Mouse (Mus musculus) cortical plate, adult 2 months (tissue): Measurements from ENCODE around the gene Ldlrap1. TPM values are rescaled to one million over a fixed set of nuclear protein-coding genes. Genes with fewer than 3 reads are reported as not detected.

Experiments used
- H3K27ac ChIP-seq: fragments of 200-500 bp; 2 replicates; pipeline ENCODE4 v1.5.1; 2012; ENCODE audit warnings: low read length, control low read depth, inconsistent platforms; ENCODE audit not compliant: insufficient read depth
- H3K4me1 ChIP-seq: fragments of 200-500 bp; 2 replicates; pipeline ENCODE4 v1.6.1; 2011; ENCODE audit warnings: low read length; ENCODE audit not compliant: control insufficient read depth, insufficient read depth
- H3K4me3 ChIP-seq: fragments of 200-500 bp; 2 replicates; pipeline ENCODE4 v1.5.1; 2011; ENCODE audit warnings: mild to moderate bottlenecking, low read length, control low read depth; ENCODE audit not compliant: insufficient read depth
- CTCF ChIP-seq: fragments of 200-500 bp; IDR thresholded peaks from 2 replicates; pipeline ENCODE4 v1.5.1; 2011; ENCODE audit warnings: mild to moderate bottlenecking, control low read depth, low read length; ENCODE audit not compliant: insufficient read depth; ENCODE audit errors: extremely low read depth
- POLR2A ChIP-seq: fragments of 200-500 bp; IDR thresholded peaks from 2 replicates; pipeline ENCODE4 v1.6.1; 2011; ENCODE audit warnings: mild to moderate bottlenecking, low read length, control low read depth; ENCODE audit not compliant: insufficient read depth; ENCODE audit errors: extremely low read depth
- polyA plus RNA-seq: library from polyadenylated mRNA; depleted of rRNA; stranded (reverse); fragments of >200 nt; gene quantifications from 2 replicates; pipeline ENCODE4 v1.2.3, GENCODE M21; 2012

The Ldlrap1 gene
- polyA plus RNA-seq, 1 experiment: 3.0 TPM

GRCm38 (mm10) chr4:134730106-134730505, 37.7 kb downstream of the Ldlrap1 start:
- H3K27ac ChIP-seq: no peak overlapping the region
- TF ChIP-seq POLR2A (no peak), CTCF (no peak)
- no peak overlapping the region for H3K4me3 ChIP-seq
- H3K4me1 ChIP-seq: peaks cover 2% of the 10 kb centered on the region; the same call in 1 of the 2 replicates

- Histone ChIP-seq H3K4me1 (no peaks in the 10 kb centered on the region), H3K4me3 (no peak overlapping the region), H3K27ac (no peak overlapping the region)
- TF ChIP-seq POLR2A (no peak), CTCF (no peak)
These were observed 42.0 kb downstream of the Ldlrap1 start for GRCm38 (mm10) chr4:134725735-134726345.

GRCm38 (mm10) chr4:134724974-134725373, 42.9 kb downstream of the Ldlrap1 start:
- no peaks in the 10 kb centered on the region; the same call in 1 of the 2 replicates for H3K4me1 ChIP-seq
- no peak overlapping the region for H3K27ac ChIP-seq
- TF ChIP-seq POLR2A: no peak
- TF ChIP-seq CTCF: no peak
- H3K4me3 ChIP-seq: no peak overlapping the region

GRCm38 (mm10) chr4:134723251-134723650, 44.6 kb downstream of the Ldlrap1 start:
- Histone ChIP-seq H3K27ac (no peak overlapping the region), H3K4me1 (no peaks in the 10 kb centered on the region; the same call in 1 of the 2 replicates), H3K4me3 (no peak overlapping the region)
- no peak for TF ChIP-seq POLR2A
- no peak for TF ChIP-seq CTCF

- TF ChIP-seq CTCF (no peak), POLR2A (no peak)
- H3K4me1 ChIP-seq: no peaks in the 10 kb centered on the region; the same call in 1 of the 2 replicates
- H3K4me3 ChIP-seq: no peak overlapping the region
- no peak overlapping the region for H3K27ac ChIP-seq
These were observed 46.7 kb downstream of the Ldlrap1 start for GRCm38 (mm10) chr4:134721076-134721475.

GRCm38 (mm10) chr4:134720371-134720770, 47.5 kb downstream of the Ldlrap1 start:
- 0 out of 2 replicates have a peak overlapping the region, but pooled peaks have one; percentile 8 for H3K27ac ChIP-seq
- TF ChIP-seq POLR2A: no peak
- no peak for TF ChIP-seq CTCF
- H3K4me1 ChIP-seq: no peaks in the 10 kb centered on the region; the same call in 1 of the 2 replicates
- H3K4me3 ChIP-seq: no peak overlapping the region

- no peaks in the 10 kb centered on the region; the same call in 1 of the 2 replicates for H3K4me1 ChIP-seq
- TF ChIP-seq CTCF (no peak), POLR2A (no peak)
- no peak overlapping the region for H3K27ac ChIP-seq
- no peak overlapping the region for H3K4me3 ChIP-seq
These were observed 48.3 kb downstream of the Ldlrap1 start for GRCm38 (mm10) chr4:134719489-134719888.

- Histone ChIP-seq H3K4me3 (no peak overlapping the region), H3K27ac (no peak overlapping the region)
- TF ChIP-seq CTCF (peak; percentile 72), POLR2A (no peak)
These were observed 53.9 kb downstream of the Ldlrap1 start for GRCm38 (mm10) chr4:134713937-134714336.

GRCm38 (mm10) chr4:134705311-134705710, 62.5 kb downstream of the Ldlrap1 start:
- Histone ChIP-seq H3K4me1 (0 out of 2 replicates have a peak, but pooled peaks cover 2% of the 10 kb centered on the region), H3K4me3 (peak overlapping the region; percentile 80; the same call in 1 of the 2 replicates), H3K27ac (no peak overlapping the region)
- TF ChIP-seq POLR2A (no peak), CTCF (no peak)

More at GRCm38 (mm10) chr4:134713937-134714336, 53.9 kb downstream of the Ldlrap1 start:
- no peaks in the 10 kb centered on the region for H3K4me1 ChIP-seq

GRCm38 (mm10) chr4:134704590-134704989, 63.2 kb downstream of the Ldlrap1 start:
- Histone ChIP-seq H3K4me3 (peak overlapping the region; percentile 80), H3K27ac (peak overlapping the region; percentile 90), H3K4me1 (0 out of 2 replicates have a peak, but pooled peaks cover 2% of the 10 kb centered on the region)
- TF ChIP-seq POLR2A (no peak), CTCF (no peak)
